Mouse (Mus musculus) brain, embryonic 18.5 days (tissue): ENCODE data around the gene Fam84a.

ENCODE experiments used
- DNase-seq: peaks from one replicate; pipeline ENCODE4 v3.0.0-alpha.2; 2012; ENCODE audit warnings: low read depth, low spot score

Fam84a gene

DNA sequence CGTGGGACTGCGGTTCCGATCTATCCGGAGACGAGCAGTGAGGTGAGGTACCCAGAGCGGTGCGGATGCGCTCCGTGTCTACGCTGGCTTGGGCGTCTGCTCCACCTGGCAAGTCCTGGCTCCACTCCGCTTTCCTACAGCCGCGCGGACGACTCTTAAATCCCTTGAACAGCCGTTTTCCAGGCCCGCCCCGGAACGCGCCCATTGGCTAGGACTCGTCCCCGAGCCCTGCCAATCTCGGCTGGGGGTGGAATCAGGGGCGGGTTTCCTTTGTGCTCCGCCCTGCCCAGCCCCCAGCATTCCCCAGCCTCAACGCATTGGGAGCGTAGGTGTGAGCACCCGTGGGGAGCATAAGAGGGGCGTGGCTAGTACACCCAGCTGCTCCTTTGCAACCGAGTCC is at the start of gene Fam84a:
TSS of gene Fam84a (minus strand) at position 134 of the 400 bp plus-strand sequence.
- DNase-seq = peak; percentile 95

DNA sequence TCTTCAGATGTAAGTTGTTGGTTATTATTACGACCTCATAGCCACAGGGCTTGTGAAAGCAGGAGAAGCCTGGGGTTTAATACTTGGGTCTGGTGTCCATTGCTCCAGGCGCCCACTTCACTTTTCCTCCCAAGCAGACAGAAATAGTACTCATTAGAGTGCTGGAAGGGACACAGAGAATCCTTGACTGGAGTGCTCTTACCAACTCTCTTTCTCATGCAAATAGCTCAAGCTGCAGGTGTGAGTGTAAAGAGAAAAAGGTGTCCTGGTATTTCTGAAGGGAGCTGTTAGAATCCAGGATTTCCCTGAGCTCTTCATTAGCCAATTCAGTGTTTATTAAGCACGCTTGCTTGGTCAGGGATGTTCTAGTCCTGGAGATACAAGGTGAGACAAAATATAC is 43.6 kb upstream of the Fam84a start:
- DNase-seq = no peak

GRCm38 (mm10) chr12:14186689-14187195 is 34.9 kb upstream of the Fam84a start:
- no peak for DNase-seq

DNA sequence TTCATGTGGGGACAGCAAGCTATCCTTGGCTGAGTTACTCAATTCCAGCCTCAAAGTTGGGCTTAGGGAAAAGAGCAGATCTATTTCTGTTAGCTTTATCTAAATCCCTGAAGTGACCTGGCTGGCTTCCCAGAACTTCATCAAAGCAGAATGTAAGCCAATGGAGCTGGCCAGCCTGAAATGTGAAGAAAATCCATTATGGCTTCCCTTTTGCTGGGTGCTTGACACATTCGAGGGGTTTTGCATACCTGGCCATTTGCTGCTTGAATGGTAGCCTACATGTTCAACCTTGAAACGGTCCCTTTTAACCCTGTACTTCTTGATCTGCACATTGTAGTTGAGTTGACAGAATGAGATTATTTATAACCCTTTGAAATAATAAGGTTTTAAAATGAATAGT is 13.9 kb upstream of the Fam84a start:
- no peak for DNase-seq

- no peak for DNase-seq
Measured at GRCm38 (mm10) chr12:14164936-14165335, 13.1 kb upstream of the Fam84a start.

GRCm38 (mm10) chr12:14152426-14152825 is 572 bp upstream of the Fam84a start:
- DNase-seq = no peak

DNA sequence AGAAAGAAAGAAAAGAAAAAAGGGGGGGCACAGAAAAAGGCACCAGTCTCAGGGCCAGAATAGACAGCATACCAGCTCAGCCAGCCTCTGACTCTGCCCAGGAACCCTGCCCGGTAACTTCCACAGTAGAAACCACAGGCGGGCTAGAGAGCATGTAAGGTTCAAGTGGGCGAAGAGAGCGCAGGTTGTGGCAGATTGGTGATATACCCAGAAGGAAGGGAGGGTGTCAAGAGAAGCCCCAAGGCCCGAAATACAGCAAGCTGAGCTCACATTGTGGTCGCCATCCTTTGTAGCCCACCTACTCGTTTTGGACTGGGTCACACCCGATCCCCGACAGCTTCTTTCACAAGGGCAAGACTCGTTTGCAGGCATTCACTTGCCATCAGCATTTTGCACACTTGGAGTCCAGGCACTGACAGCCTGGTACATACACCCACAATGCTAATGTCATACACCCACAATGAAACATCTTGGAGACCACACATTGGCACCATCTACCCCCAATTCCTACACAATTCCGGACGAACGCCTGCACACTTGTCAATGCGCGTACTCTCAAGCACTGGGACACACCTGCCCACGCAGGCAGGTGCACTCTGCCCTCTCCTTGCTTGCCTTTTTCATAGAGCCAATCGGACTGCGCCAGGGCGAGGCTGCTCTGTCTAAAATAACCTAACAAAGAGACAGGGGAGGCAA is 770 bp downstream of the Fam84a start:
- no peak for DNase-seq

DNA sequence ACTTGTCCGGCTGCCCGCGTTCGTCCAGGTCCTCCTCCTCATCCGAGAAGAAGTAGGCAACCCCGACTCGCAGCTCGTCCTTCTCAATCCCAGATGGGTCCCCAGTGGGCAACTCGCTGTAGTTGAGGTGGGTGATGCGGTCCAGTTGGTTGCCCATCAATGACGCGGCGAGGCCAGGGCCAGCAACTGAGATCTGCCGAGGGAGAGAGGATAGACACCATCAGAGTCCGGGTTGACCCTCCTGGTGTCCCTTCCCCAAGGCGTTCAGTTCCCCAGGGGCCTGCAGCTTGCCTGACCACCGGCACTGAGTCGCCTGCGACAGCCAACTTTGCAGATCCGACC is 1.3 kb downstream of the Fam84a start:
- no peak for DNase-seq

GRCm38 (mm10) chr12:14149843-14150567 is 1.8 kb downstream of the Fam84a start:
- no peak for DNase-seq

GRCm38 (mm10) chr12:14149022-14149842 is 2.6 kb downstream of the Fam84a start:
- DNase-seq = no peak

DNA sequence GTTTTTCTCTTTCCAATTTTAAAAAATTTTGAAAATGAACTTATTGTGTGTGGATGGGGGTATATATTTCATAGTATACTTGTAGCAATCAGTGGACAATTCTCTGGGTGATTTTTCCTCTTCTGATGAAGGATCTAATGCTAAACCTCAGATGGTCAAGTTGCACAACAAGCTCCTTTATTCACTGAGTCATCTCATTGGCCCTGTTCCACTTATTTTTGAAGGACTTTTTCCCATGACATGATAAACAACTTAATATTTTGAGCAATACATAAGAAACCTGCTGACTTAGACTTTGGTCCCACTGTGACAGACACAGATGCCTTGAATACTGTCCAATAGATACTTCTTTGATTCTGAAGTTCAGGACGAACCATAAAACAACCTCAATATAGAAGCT is 14.8 kb downstream of the Fam84a start:
- no peak for DNase-seq

DNA sequence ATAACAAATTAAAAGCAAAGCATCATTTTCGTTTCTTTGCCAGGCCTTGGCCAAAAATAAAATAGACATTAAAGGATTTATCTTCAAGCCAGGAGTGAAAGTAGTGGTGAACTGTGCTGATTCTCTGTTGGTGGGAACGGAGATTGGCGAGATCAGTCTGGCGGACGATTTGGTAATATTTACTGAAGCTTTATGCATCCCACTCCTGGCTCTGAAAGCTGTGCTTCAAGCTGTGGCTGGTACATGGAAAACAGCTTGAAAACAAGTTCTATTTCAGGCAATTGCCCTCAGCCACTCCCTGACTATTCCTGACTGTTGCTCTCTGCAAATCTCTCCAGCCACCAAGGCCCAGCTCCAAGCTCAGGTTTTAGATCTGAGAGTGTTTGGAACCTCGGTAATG is 37.1 kb downstream of the Fam84a start:
- no peak for DNase-seq

DNA sequence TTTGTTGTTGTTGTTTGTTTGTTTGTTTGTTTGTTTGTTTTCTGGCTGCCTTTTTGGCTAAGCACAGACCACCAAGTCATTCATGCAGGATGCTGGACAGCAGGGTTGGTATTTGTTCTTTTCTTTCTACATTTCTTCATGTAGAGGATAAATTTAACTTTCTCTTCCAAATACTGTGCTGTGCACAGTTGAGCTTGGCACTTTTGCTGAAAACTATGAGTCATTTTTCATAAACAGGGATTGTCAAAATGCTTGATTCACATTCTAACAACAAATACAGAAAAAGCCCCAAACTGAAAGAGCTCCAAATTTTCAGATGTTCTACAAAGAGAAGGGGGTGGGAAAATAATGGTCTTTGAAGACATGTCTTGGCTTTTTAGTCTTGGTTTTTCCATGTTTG is 54.9 kb downstream of the Fam84a start:
- DNase-seq = no peak
